Mouse (Mus musculus) heart, postnatal 25 days (tissue): ENCODE data around the gene Pcgf2. TPM values are rescaled to one million over a fixed set of nuclear protein-coding genes. Genes with fewer than 3 reads are reported as not detected.

Experiments
- DNase-seq: peaks from one replicate; pipeline ENCODE4 v3.0.0; 2022; ENCODE audit warnings: low spot score
- intact Hi-C: fragments of 180-260 bp; cut with DNase I; formaldehyde crosslinking; loops from one replicate; pipeline ENCODE4 v1.15.1; 2025
- total RNA-seq, 2 experiments: library from RNA; stranded (reverse); gene quantifications; 2 replicates each; pipeline ENCODE4 v1.2.3; 2021

Gene Pcgf2
- total RNA-seq, 2 experiments from 2014 or later: 6.2 to 6.4 TPM

DNA sequence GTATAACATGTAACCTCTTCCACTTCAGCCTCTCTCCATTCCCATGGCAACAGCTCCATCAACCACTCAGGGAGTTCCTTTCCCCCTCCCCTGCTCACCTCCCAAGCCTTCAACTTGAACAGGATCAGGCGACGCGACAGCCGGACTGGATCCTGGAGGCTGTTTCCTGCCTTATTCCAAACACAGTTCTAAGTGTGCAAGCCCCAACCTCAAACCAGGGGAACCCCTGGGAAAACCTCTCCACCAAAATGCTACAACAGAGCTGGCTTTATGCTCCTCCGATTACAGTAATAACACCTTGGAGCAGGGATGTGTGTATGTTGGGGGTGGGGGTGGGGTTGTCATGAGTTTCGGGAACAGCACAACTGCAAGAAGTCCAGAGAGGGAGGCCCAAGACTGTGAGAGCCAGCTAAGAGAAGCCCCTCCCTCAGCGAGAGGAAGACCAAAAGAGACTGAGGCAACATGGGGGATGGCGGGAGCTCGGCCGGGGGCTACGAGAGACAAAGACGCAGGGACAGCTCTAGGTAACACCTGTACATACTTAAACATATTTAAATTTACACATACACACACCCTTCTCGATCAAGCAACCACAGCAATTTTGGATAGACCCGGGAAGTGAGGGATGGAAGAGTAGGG, 2.3 kb downstream of the Pcgf2 start:
- intact Hi-C loops: no loop called here

GRCm38 (mm10) chr11:97697199-97697890, 3.0 kb downstream of the Pcgf2 start:
- no peak for DNase-seq
- intact Hi-C loops: no loop called here

More for the DNA sequence above, 2.3 kb downstream of the Pcgf2 start:
- DNase-seq: no peak

DNA sequence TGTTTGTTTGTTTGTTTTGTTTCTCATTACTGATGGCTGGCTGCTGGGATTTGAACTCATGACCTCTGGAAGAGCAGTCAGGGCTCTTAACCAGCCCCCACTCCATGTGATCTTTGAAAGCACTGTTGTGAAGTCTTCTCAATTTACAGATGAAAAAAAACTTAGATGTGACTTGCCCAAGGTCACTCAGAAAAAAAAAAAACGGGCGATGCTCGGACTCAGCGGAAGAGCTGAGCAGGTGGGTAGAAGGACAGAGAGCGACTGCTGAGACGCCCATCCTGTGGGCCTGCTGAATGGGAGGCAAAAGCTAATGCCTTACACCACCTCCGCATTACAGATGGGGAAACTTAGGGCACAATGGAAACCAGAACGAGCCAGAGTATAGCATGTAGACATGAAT, 3.6 kb downstream of the Pcgf2 start:
- intact Hi-C loops: no loop called here
- DNase-seq: no peak

DNA sequence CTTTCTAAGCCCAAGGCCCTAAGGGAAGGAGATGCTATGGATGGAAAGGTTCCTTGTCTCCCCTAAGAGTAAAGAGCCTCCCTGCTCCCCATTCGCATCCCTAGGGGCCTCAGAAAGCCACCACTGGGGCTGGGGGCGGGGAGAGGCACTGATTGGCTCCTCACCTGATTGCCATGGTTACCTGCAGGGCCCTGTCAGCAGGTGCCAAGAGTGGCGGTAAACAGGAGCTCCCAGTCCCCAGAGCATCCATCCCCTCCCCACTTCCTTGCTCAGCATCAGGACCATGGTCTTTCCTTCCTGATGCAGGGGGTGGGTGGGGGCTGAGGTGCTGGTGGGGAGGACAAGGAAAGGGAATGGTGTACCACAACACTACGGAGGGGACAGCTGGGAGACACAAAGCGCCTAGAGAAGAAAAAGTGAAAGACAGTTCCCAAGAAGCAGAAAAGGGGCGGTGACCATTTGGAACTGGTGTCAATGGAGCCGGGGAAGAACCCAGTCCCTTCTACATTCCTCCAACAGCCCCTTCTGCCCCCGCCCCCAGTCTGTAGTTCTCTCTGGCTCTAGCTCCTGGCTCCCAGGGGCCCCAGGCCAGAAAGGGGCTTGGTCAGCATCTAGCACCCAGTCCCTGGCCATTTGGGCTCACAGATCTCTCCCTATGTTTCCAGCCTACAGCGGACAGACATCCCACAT, 4.4 kb downstream of the Pcgf2 start:
- intact Hi-C loops: no loop called here
- DNase-seq: no peak

- DNase-seq: no peak
- intact Hi-C loops: no loop called here
Measured at GRCm38 (mm10) chr11:97694921-97695711, 5.2 kb downstream of the Pcgf2 start.

GRCm38 (mm10) chr11:97694435-97694834, 5.9 kb downstream of the Pcgf2 start:
- intact Hi-C loops: no loop called here
- no peak for DNase-seq

GRCm38 (mm10) chr11:97689861-97690260, 10.4 kb downstream of the Pcgf2 start:
- DNase-seq: no peak
- intact Hi-C loops: loop anchor here (1.0 kb wide), 1 partner anchor 46 kb away; no protein-coding TSS in a partner anchor

DNA sequence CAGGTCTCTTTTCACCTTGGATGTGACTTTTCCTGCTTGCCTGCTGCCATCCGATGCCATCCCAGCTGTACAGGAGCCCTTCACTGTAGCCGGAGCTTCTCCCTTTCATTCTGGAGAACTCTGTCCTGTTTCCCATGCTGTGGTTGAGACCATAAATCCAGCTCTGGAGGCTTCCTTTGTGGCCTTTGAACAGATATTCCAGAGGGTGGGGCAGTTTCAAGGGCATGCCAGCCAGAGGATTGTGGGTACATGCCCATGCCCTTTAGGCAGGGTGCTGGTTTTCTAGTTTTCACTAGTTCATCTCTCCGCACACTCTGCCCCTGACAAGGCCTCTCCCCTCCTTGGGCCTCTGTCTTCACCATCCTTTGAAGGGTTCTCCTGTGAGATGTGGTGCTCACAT, 13.2 kb downstream of the Pcgf2 start:
- intact Hi-C loops: no loop called here
- no peak for DNase-seq

GRCm38 (mm10) chr11:97686322-97686908, 13.9 kb downstream of the Pcgf2 start:
- no peak for DNase-seq
- intact Hi-C loops: no loop called here

- DNase-seq: peak; percentile 94
- intact Hi-C loops: loop anchor here (2.0 kb wide), 1 partner anchor 21 kb away; no protein-coding TSS in a partner anchor
Measured at GRCm38 (mm10) chr11:97685613-97686321, 14.5 kb downstream of the Pcgf2 start, which contains the start of gene Cisd3. Gene Cisd3 (plus strand): TSS chr11:97685826.

GRCm38 (mm10) chr11:97684766-97685165, 15.5 kb downstream of the Pcgf2 start:
- DNase-seq: no peak
- intact Hi-C loops: loop anchor here (2.0 kb wide), 1 partner anchor 20 kb away; no protein-coding TSS in a partner anchor

- intact Hi-C loops: loop anchor here (2.0 kb wide), 1 partner anchor 19 kb away; no protein-coding TSS in a partner anchor
- DNase-seq: no peak
Measured at GRCm38 (mm10) chr11:97684063-97684680, 16.1 kb downstream of the Pcgf2 start.

DNA sequence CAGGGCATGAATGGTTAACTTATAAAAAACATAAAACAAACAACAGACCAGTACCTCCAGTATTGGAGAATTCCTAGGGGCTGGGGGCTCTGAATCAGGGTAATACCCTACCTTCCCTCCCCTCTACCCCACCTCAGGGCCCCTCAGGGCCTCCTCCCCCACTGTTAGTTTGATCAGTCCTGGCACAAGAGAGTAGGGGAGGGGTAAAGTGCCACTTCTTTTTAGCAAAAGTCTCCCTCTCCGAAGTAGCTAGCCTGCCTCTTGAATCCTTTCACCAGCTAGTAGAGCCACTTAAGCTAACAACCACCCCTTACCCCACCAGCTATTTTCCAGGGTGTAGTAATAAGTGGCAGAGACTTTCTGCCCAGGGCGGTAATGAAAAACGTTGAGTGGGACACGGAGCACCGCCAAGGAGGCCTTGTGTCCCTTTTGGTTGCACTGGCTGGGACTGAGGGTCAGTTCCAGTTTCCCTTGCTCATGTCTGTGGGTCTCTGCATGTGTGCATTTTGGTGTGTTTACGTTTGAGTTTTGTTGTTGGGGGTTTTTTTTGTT, 17.7 kb downstream of the Pcgf2 start:
- intact Hi-C loops: no loop called here

DNA sequence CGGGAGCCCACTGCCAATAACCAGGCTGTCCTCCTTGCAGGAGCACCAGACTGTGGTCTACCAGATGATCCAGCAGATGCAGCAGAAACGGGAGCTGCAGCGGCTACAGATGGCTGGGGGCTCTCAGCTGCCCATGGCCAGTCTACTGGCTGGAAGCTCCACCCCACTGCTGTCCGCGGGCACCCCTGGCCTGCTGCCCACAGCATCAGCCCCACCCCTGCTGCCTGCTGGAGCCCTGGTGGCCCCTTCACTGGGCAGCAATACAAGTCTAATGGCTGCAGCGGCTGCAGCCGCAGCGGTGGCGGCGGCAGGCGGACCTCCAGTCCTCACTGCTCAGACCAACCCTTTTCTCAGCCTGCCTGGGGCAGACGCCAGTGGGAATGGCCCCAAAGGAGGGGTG, 19.9 kb downstream of the Pcgf2 start:
- intact Hi-C loops: no loop called here
- no peak for DNase-seq

More for the DNA sequence above, 17.7 kb downstream of the Pcgf2 start:
- DNase-seq: no peak

- DNase-seq: no peak
- intact Hi-C loops: no loop called here
Measured at GRCm38 (mm10) chr11:97678301-97678700, 22.0 kb downstream of the Pcgf2 start.

DNA sequence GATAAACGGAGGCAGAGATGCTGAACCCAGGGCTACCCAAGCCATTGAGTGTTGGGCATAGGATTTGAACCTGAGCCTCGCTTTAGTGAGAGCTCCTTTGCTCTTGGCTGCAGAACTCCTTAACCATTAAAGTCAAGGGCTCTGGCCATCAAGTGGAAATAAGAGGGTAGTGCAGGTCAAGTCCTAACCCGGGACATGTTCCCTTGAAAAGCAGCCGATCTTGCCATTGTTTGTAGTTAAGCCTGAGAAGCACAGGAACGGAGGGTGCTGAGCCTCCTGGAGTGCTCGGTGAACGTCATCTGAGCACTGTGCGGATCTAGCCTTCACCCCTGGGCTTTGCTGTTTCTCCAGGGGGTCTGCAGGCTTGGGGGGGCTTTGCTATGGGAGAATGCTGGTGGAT, 22.5 kb downstream of the Pcgf2 start:
- no peak for DNase-seq
- intact Hi-C loops: no loop called here

DNA sequence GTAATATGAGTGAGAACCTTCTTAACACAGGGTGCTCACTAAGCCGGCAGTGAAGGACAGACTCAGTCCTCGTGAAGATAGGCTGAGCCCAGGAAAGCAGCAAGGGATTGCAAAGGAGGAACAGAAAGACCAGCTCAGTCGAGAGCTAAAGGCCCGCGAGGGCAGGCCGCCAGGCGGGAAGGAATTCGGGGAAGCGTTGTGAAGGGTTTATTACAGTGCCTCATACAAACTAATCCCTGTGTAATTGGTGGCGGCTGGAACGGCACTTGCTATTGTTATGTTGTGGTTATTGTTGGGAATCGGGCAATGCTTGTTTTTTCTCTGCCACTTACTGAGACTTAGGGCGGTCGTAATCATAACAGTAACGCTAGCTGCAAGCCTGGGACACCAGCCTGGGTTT, 22.9 kb downstream of the Pcgf2 start:
- intact Hi-C loops: no loop called here
- no peak for DNase-seq

GRCm38 (mm10) chr11:97676050-97676754, 24.1 kb downstream of the Pcgf2 start:
- intact Hi-C loops: no loop called here
- no peak for DNase-seq
